23 mouse cellular contexts compared by ENCODE assay signal in the genomic region with DNA sequence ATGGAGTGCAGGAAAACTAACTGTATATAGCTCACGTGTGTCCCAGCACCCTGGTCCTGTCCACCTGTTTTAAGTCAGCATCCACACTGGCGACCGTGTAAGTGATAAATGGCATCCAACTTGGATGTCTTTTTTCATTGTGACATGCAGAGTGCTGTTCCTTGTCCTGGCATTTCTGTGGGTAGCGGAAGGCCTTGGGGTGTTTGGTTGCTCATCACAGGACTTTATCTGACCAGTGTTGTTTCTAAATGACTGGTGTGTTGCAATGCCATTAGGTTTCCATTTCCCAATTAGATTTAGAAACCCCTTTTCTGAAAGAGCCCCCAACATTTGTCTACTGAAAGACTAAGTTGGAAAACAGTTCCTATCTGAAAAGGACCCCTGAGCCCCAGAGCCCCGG. TPM values are rescaled to one million over a fixed set of nuclear protein-coding genes. Genes with fewer than 3 reads are reported as not detected.
"Had no signal": no experiment of that assay in that cellular context is flagged by ENCODE, and none has a peak within 500 bp of the region (broad histone marks: within the 10 kb centered on the region; RNA-seq: fewer than 3 reads in every experiment).

No protein-coding gene starts in this region.

- DNase-seq: gastrocnemius, postnatal 14 days; gastrocnemius, postnatal 36 days; heart, adult 18-20 months; heart, postnatal 10 days; heart, postnatal 4 days; kidney, adult 18-20 months; kidney, adult 8-10 months; kidney, postnatal 10 days; kidney, postnatal 4 days had no signal

- H3K4me3 ChIP-seq: heart, embryonic 10.5 days; heart, embryonic 12.5 days; hindbrain, embryonic 10.5 days; hindbrain, embryonic 12.5 days; intestine, embryonic 15.5 days; layer of hippocampus, adult 2 months; left cerebral cortex, adult 2 months; limb, embryonic 10.5 days; limb, embryonic 12.5 days; liver, embryonic 12.5 days had no signal

- ATAC-seq: hindbrain, embryonic 16.5 days; inflammation-experienced regulatory T-cells, adult 6 months; intestine, embryonic 15.5 days; intestine, postnatal 0 days; liver, embryonic 12.5 days had no signal

- H3K27me3 ChIP-seq: heart, embryonic 12.5 days; hindbrain, embryonic 12.5 days; intestine, embryonic 15.5 days; limb, embryonic 12.5 days had no signal

- H3K9me3 ChIP-seq: heart, embryonic 10.5 days; heart, embryonic 12.5 days; hindbrain, embryonic 10.5 days; hindbrain, embryonic 12.5 days; intestine, embryonic 15.5 days; limb, embryonic 10.5 days; limb, embryonic 12.5 days; liver, embryonic 12.5 days had no signal

- H3K4me1 ChIP-seq: intestine, embryonic 15.5 days; limb, embryonic 10.5 days had no signal

- H3K4me2 ChIP-seq: heart, embryonic 12.5 days; hindbrain, embryonic 12.5 days; hindbrain, embryonic 14.5 days; intestine, embryonic 15.5 days; limb, embryonic 12.5 days; liver, embryonic 12.5 days had no signal

- H3K27ac ChIP-seq: heart, embryonic 10.5 days; hindbrain, embryonic 10.5 days; hindbrain, embryonic 12.5 days; hindbrain, embryonic 14.5 days; intestine, embryonic 15.5 days; layer of hippocampus, adult 2 months; left cerebral cortex, adult 2 months; limb, embryonic 10.5 days; limb, embryonic 12.5 days; liver, embryonic 12.5 days had no signal

- H3K9ac ChIP-seq: heart, embryonic 12.5 days; hindbrain, embryonic 12.5 days; hindbrain, embryonic 14.5 days; intestine, embryonic 15.5 days; limb, embryonic 12.5 days; liver, embryonic 12.5 days had no signal

RNA-seq across cellular contexts. Expression of a gene that starts 19.5 kb away (rescaled TPM):
- polyA plus RNA-seq: inflammation-experienced regulatory T-cells, adult 6 months had no signal
